In the genomic region with DNA sequence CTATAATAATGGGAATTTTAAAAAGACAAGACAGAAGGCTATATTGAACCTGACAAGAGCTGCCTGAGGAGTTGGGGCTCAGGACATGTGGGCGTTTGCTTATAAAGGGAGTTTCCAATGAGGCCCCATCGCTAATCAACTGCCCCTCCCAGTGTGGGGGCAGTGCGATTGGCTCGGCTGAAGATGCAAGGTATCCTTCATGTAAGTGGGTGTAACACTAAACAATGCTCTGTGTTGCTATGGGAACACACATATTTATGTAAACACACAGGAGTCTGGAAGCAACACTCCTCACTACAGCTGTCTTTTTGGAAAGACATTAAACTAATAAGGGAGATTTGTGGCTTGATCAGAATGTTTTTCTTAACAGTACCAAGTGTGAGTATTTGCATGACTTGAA, we compare ENCODE assay signal across 19 mouse cellular contexts.
DNase-seq lines count a peak whose midpoint lies in the region; ATAC-seq and TF ChIP-seq lines count a peak whose summit lies in the region.
"Had no signal": no experiment of that assay in that cellular context is flagged by ENCODE, and none has a peak within 500 bp of the region (broad histone marks: within the 10 kb centered on the region; RNA-seq: fewer than 3 reads in every experiment).

No protein-coding gene starts in this region.

- TF ChIP-seq CTCF in intestine, postnatal 0 days (IDR thresholded peaks at IDR 0.05; ENCODE audit: low read depth): no peak
- TF ChIP-seq CTCF in midbrain, postnatal 0 days (IDR thresholded peaks at IDR 0.05): no peak

- WGBS in intestine, postnatal 0 days: 30% methylated on average over 4 of the region's 4 CpGs
- WGBS in intestine, embryonic 15.5 days: 43% methylated on average over 4 of the region's 4 CpGs
- 53% methylated on average over 4 of the region's 4 CpGs for WGBS in midbrain, postnatal 0 days
- WGBS in midbrain, embryonic 11.5 days: 63% methylated on average over 4 of the region's 4 CpGs

- no peak for DNase-seq in midbrain, postnatal 0 days (ENCODE audit: low spot score)
- no peak for DNase-seq in midbrain, embryonic 11.5 days (ENCODE audit: low spot score, missing footprints)
- peak; percentile 37 for DNase-seq in Muller cell, postnatal 12 days (ENCODE audit: inconsistent ontology term)
- DNase-seq in splenic B cell, adult 2 months (ENCODE audit: low read depth, low spot score): peak; percentile 51
- no peak for DNase-seq in yolk sac, embryonic 10.5 days (ENCODE audit: low spot score)
- DNase-seq in heart, postnatal 25 days (ENCODE audit: low spot score): no peak
- DNase-seq: adrenal gland, postnatal 10 days; cerebellum, adult 11 months; cerebellum, adult 8-10 months; cerebellum, postnatal 14 days; gastrocnemius, postnatal 36 days; heart, postnatal 4 days had no signal

- no peak overlapping the region for H3K4me3 ChIP-seq in intestine, postnatal 0 days (ENCODE audit: low read depth, low read length)
- no peak overlapping the region for H3K4me3 ChIP-seq in intestine, embryonic 15.5 days (replicated peaks)
- no peak overlapping the region for H3K4me3 ChIP-seq in midbrain, postnatal 0 days (ENCODE audit: low read depth, low read length)
- H3K4me3 ChIP-seq in midbrain, embryonic 11.5 days (ENCODE audit: low read depth, low read length): no peak overlapping the region
- H3K4me3 ChIP-seq: embryonic facial prominence, embryonic 12.5 days; forebrain, embryonic 15.5 days; heart, embryonic 13.5 days; hindbrain, embryonic 13.5 days had no signal

- no peaks in the 10 kb centered on the region for H3K27me3 ChIP-seq in intestine, postnatal 0 days (replicated peaks; ENCODE audit: control insufficient read depth, insufficient read depth, low read length)
- no peaks in the 10 kb centered on the region for H3K27me3 ChIP-seq in intestine, embryonic 15.5 days (replicated peaks)
- H3K27me3 ChIP-seq in midbrain, postnatal 0 days (ENCODE audit: insufficient read depth, low read length): no peaks in the 10 kb centered on the region
- no peaks in the 10 kb centered on the region for H3K27me3 ChIP-seq in midbrain, embryonic 11.5 days (ENCODE audit: control insufficient read depth, insufficient read depth, low read length)
- H3K27me3 ChIP-seq in splenic B cell, adult 2 months (ENCODE audit: control insufficient read depth, insufficient read depth, low read length, poor library complexity, severe bottlenecking): no peaks in the 10 kb centered on the region
- H3K27me3 ChIP-seq: embryonic facial prominence, embryonic 12.5 days; forebrain, embryonic 15.5 days; heart, embryonic 13.5 days had no signal

- H3K9ac ChIP-seq in intestine, postnatal 0 days (ENCODE audit: low read depth, low read length): no peak overlapping the region
- no peak overlapping the region for H3K9ac ChIP-seq in intestine, embryonic 15.5 days
- no peak overlapping the region for H3K9ac ChIP-seq in midbrain, postnatal 0 days (replicated peaks; ENCODE audit: low read length, poor library complexity, severe bottlenecking)
- no peak overlapping the region for H3K9ac ChIP-seq in midbrain, embryonic 11.5 days (ENCODE audit: low read length)
- H3K9ac ChIP-seq: embryonic facial prominence, embryonic 12.5 days; forebrain, embryonic 15.5 days; heart, embryonic 13.5 days; hindbrain, embryonic 13.5 days had no signal

- 0 out of 2 replicates have a peak, but pooled peaks have one; percentile 5 for ATAC-seq in intestine, postnatal 0 days
- no peak for ATAC-seq in intestine, embryonic 15.5 days
- ATAC-seq in midbrain, postnatal 0 days (ENCODE audit: low FRiP score): 0 out of 2 replicates have a peak, but pooled peaks have one; percentile 24
- no peak for ATAC-seq in midbrain, embryonic 11.5 days (ENCODE audit: low FRiP score)
- ATAC-seq: forebrain, embryonic 15.5 days; hindbrain, postnatal 0 days had no signal

- intact Hi-C loops in heart, postnatal 25 days (cut with DNase I): loop anchor here (10.0 kb wide), 1 partner anchor 995 kb away; no protein-coding TSS in a partner anchor

- no peak overlapping the region for H3K27ac ChIP-seq in intestine, postnatal 0 days (ENCODE audit: low read depth, low read length)
- H3K27ac ChIP-seq in intestine, embryonic 15.5 days: no peak overlapping the region
- H3K27ac ChIP-seq in midbrain, postnatal 0 days (ENCODE audit: low read depth, low read length): no peak overlapping the region
- H3K27ac ChIP-seq in midbrain, embryonic 11.5 days (ENCODE audit: low read depth, low read length): no peak overlapping the region
- H3K27ac ChIP-seq: embryonic facial prominence, embryonic 12.5 days; forebrain, embryonic 15.5 days; heart, embryonic 13.5 days; hindbrain, embryonic 13.5 days; hindbrain, postnatal 0 days had no signal

- H3K4me1 ChIP-seq in intestine, postnatal 0 days (replicated peaks; ENCODE audit: control insufficient read depth, insufficient read depth, low read length): 0 out of 2 replicates have a peak, but pooled peaks cover 3% of the 10 kb centered on the region
- H3K4me1 ChIP-seq in intestine, embryonic 15.5 days (replicated peaks): peaks cover 3% of the 10 kb centered on the region; the same call in 1 of the 2 replicates
- H3K4me1 ChIP-seq in midbrain, postnatal 0 days (ENCODE audit: insufficient read depth, low read length): no peaks in the 10 kb centered on the region
- no peaks in the 10 kb centered on the region; the same call in 1 of the 2 replicates for H3K4me1 ChIP-seq in midbrain, embryonic 11.5 days (ENCODE audit: control insufficient read depth, insufficient read depth, low read length)

- no peak overlapping the region for H3K4me2 ChIP-seq in intestine, postnatal 0 days (replicated peaks; ENCODE audit: low read depth)
- no peak overlapping the region for H3K4me2 ChIP-seq in intestine, embryonic 15.5 days (replicated peaks)
- H3K4me2 ChIP-seq in midbrain, postnatal 0 days (ENCODE audit: low read depth, low read length, poor library complexity, severe bottlenecking): no peak overlapping the region
- H3K4me2 ChIP-seq in midbrain, embryonic 11.5 days: no peak overlapping the region
- H3K4me2 ChIP-seq: embryonic facial prominence, embryonic 12.5 days; forebrain, embryonic 15.5 days; heart, embryonic 13.5 days; hindbrain, embryonic 13.5 days had no signal

- no peaks in the 10 kb centered on the region for H3K9me3 ChIP-seq in intestine, postnatal 0 days (ENCODE audit: control insufficient read depth)
- no peaks in the 10 kb centered on the region for H3K9me3 ChIP-seq in intestine, embryonic 15.5 days
- no peaks in the 10 kb centered on the region for H3K9me3 ChIP-seq in midbrain, postnatal 0 days (ENCODE audit: low read length)
- no peaks in the 10 kb centered on the region for H3K9me3 ChIP-seq in midbrain, embryonic 11.5 days (ENCODE audit: control insufficient read depth, low read length)
- H3K9me3 ChIP-seq: embryonic facial prominence, embryonic 12.5 days; forebrain, embryonic 15.5 days; heart, embryonic 13.5 days; hindbrain, embryonic 13.5 days had no signal

- H3K36me3 ChIP-seq in intestine, postnatal 0 days (ENCODE audit: control insufficient read depth, insufficient read depth): no peaks in the 10 kb centered on the region
- H3K36me3 ChIP-seq in intestine, embryonic 15.5 days: no peaks in the 10 kb centered on the region
- H3K36me3 ChIP-seq in midbrain, postnatal 0 days (ENCODE audit: insufficient read depth, low read length): no peaks in the 10 kb centered on the region
- no peaks in the 10 kb centered on the region for H3K36me3 ChIP-seq in midbrain, embryonic 11.5 days (ENCODE audit: control insufficient read depth, insufficient read depth, low read length)
- H3K36me3 ChIP-seq in splenic B cell, adult 2 months (ENCODE audit: control insufficient read depth, insufficient read depth, low read length, poor library complexity, severe bottlenecking): no peaks in the 10 kb centered on the region
- H3K36me3 ChIP-seq: embryonic facial prominence, embryonic 12.5 days; forebrain, embryonic 15.5 days; heart, embryonic 13.5 days; hindbrain, embryonic 13.5 days had no signal

Comparison
In these comparisons a context has a peak if more than half of its experiments do, and no peak if none do; other contexts are left out.
1. ATAC-seq: peak in intestine, postnatal 0 days (single experiment) and midbrain, postnatal 0 days (single experiment); none in intestine, embryonic 15.5 days (single experiment) and midbrain, embryonic 11.5 days (single experiment).
2. DNase-seq: peak in Muller cell, postnatal 12 days (single experiment) and splenic B cell, adult 2 months (single experiment); none in midbrain, postnatal 0 days (single experiment), midbrain, embryonic 11.5 days (single experiment), yolk sac, embryonic 10.5 days (single experiment) and heart, postnatal 25 days (single experiment).